Mouse (Mus musculus) liver, adult 2 months (tissue): ENCODE data around the gene Spr. TPM values are rescaled to one million over a fixed set of nuclear protein-coding genes. Genes with fewer than 3 reads are reported as not detected.
A peak's percentile ranks its signal among the peaks of the same experiment; 100 is the strongest.

Source experiments
- DNase-seq: peaks from one replicate; pipeline ENCODE4 v3.0.0-alpha.2; 2011; ENCODE audit warnings: low read depth, low spot score; ENCODE audit errors: extremely low read depth
- H3K27ac ChIP-seq: fragments of 200-500 bp; replicated peaks from 2 replicates; pipeline ENCODE4 v1.5.1; 2012; ENCODE audit warnings: low read depth, mild to moderate bottlenecking, control low read depth, inconsistent platforms, low read length; ENCODE audit not compliant: insufficient read depth
- H3K27me3 ChIP-seq: fragments of 200-500 bp; 2 replicates; pipeline ENCODE4 v1.6.1; 2012; ENCODE audit warnings: mild to moderate bottlenecking, moderate library complexity, low read length, inconsistent platforms; ENCODE audit not compliant: control insufficient read depth, insufficient read depth
- H3K36me3 ChIP-seq: fragments of 200-500 bp; 2 replicates; pipeline ENCODE4 v1.6.1; 2012; ENCODE audit warnings: low read length, inconsistent platforms; ENCODE audit not compliant: control insufficient read depth, insufficient read depth
- H3K4me1 ChIP-seq: fragments of 200-500 bp; 2 replicates; pipeline ENCODE4 v1.6.1; 2011; ENCODE audit warnings: low read length; ENCODE audit not compliant: control insufficient read depth, insufficient read depth
- H3K4me3 ChIP-seq: fragments of 200-500 bp; 2 replicates; pipeline ENCODE4 v1.5.1; 2011; ENCODE audit warnings: low read depth, mild to moderate bottlenecking, control low read depth, low read length, moderate library complexity; ENCODE audit not compliant: insufficient read depth
- H3K79me2 ChIP-seq: fragments of 200-500 bp; 2 replicates; pipeline ENCODE4 v1.6.1; 2012; ENCODE audit warnings: inconsistent platforms, mild to moderate bottlenecking, low read length, moderate library complexity; ENCODE audit not compliant: control insufficient read depth, insufficient read depth
- H3K9ac ChIP-seq: fragments of 200-500 bp; 2 replicates; pipeline ENCODE4 v1.6.1; 2012; ENCODE audit warnings: low read depth, mild to moderate bottlenecking, control low read depth, inconsistent platforms, low read length
- CTCF ChIP-seq: fragments of 200-500 bp; IDR thresholded peaks from 2 replicates; pipeline ENCODE4 v1.5.1; 2011; ENCODE audit warnings: low read depth, low read length, control low read depth
- POLR2A ChIP-seq: fragments of 200-500 bp; IDR thresholded peaks from 2 replicates; pipeline ENCODE4 v1.6.1; 2011; ENCODE audit warnings: low read length, control low read depth; ENCODE audit not compliant: insufficient read depth; ENCODE audit errors: extremely low read depth
- WGBS: fragments of 180-500 bp; shearing (Covaris S2); methylation state at CpG from one replicate; pipeline ENCODE4 v1.1.7; 2018; 5-methylcytosine and 5-hydroxymethylcytosine counted together
- polyA plus RNA-seq: library from polyadenylated mRNA; depleted of rRNA; stranded (reverse); fragments of >200 nt; gene quantifications from 2 replicates; pipeline ENCODE4 v1.2.3, GENCODE M21; 2012; rRNA removed
- total RNA-seq: library from RNA; depleted of rRNA; stranded (reverse); fragments of >200 nt; gene quantifications from 2 replicates; pipeline ENCODE4 v1.2.3, GENCODE M21; 2014; rRNA removed

The Spr gene
- 143 and 164 TPM in 2 replicates for total RNA-seq
- polyA plus RNA-seq: 53.2 and 68.0 TPM in 2 replicates

- Histone ChIP-seq H3K9ac (peak within 1 kb of the TSS; percentile 97), H3K4me1 (peaks cover 4% of the 10 kb centered on the region; the same call in 1 of the 2 replicates), H3K4me3 (peak within 1 kb of the TSS; percentile 88), H3K36me3 (peaks cover 6% of the 10 kb centered on the region; the same call in 1 of the 2 replicates), H3K27ac (peak within 1 kb of the TSS; percentile 97), H3K79me2 (no peaks in the 10 kb centered on the region), H3K27me3 (no peaks in the 10 kb centered on the region)
- DNase-seq: peak; percentile 93
- 0% methylated on average over 49 of the region's 49 CpGs for WGBS
- peak; percentile 76 for TF ChIP-seq CTCF
- TF ChIP-seq POLR2A: peak; percentile 90
These were observed at the start of gene Spr for GRCm38 (mm10) chr6:85137217-85138035. Gene Spr, minus strand, starts transcription at chr6:85137766.

GRCm38 (mm10) chr6:85186744-85187059, 49.1 kb upstream of the Spr start:
- H3K4me3 ChIP-seq: no peak overlapping the region

GRCm38 (mm10) chr6:85186033-85186743, 48.6 kb upstream of the Spr start:
- no peak for DNase-seq
- no peaks in the 10 kb centered on the region for H3K36me3 ChIP-seq
- no peak overlapping the region for H3K9ac ChIP-seq
- H3K79me2 ChIP-seq: no peaks in the 10 kb centered on the region
- TF ChIP-seq CTCF (no peak), POLR2A (no peak)
- H3K4me1 ChIP-seq: no peaks in the 10 kb centered on the region
- H3K27me3 ChIP-seq: peaks cover 22% of the 10 kb centered on the region
- H3K27ac ChIP-seq: no peak overlapping the region
- 9% methylated on average over 33 of the region's 33 CpGs for WGBS
- H3K4me3 ChIP-seq: no peak overlapping the region

More at GRCm38 (mm10) chr6:85186744-85187059, 49.1 kb upstream of the Spr start:
- Histone ChIP-seq H3K79me2 (no peaks in the 10 kb centered on the region), H3K36me3 (no peaks in the 10 kb centered on the region), H3K27ac (no peak overlapping the region), H3K9ac (no peak overlapping the region), H3K27me3 (peaks cover 27% of the 10 kb centered on the region), H3K4me1 (no peaks in the 10 kb centered on the region)
- DNase-seq: no peak
- 9% methylated on average over 15 of the region's 15 CpGs for WGBS
- TF ChIP-seq POLR2A: no peak
- no peak for TF ChIP-seq CTCF

- H3K9ac ChIP-seq: no peak overlapping the region
- peaks cover 18% of the 10 kb centered on the region for H3K27me3 ChIP-seq
- DNase-seq: no peak
- no peaks in the 10 kb centered on the region for H3K4me1 ChIP-seq
- H3K4me3 ChIP-seq: no peak overlapping the region
- no peak overlapping the region for H3K27ac ChIP-seq
- WGBS: 69% methylated on average over 3 of the region's 3 CpGs
- H3K36me3 ChIP-seq: no peaks in the 10 kb centered on the region
- H3K79me2 ChIP-seq: no peaks in the 10 kb centered on the region
- TF ChIP-seq POLR2A (no peak), CTCF (no peak)
These were observed 46.4 kb upstream of the Spr start for GRCm38 (mm10) chr6:85183951-85184350.

- TF ChIP-seq POLR2A: no peak
- no peak for TF ChIP-seq CTCF
- Histone ChIP-seq H3K36me3 (no peaks in the 10 kb centered on the region), H3K79me2 (no peaks in the 10 kb centered on the region), H3K27me3 (no peaks in the 10 kb centered on the region), H3K9ac (no peak overlapping the region), H3K27ac (no peak overlapping the region), H3K4me3 (no peak overlapping the region), H3K4me1 (no peaks in the 10 kb centered on the region)
- WGBS: 14% methylated on average over 2 of the region's 2 CpGs
- DNase-seq: peak; percentile 43
These were observed 42.5 kb upstream of the Spr start for GRCm38 (mm10) chr6:85180036-85180435.
